Mouse (Mus musculus): ENCODE results near the gene Numbl. TPM values are rescaled to one million over a fixed set of nuclear protein-coding genes. Genes with fewer than 3 reads are reported as not detected.
A peak's percentile ranks its signal among the peaks of the same experiment; 100 is the strongest.

Gene Numbl
- total RNA-seq (2014; rRNA removed; ENCODE audit: low replicate concordance) (15.9 and 23.5 TPM in 2 replicates), polyA plus RNA-seq (2015; fragmentation: Nextera tagmentation; extraction: Ambion mirVana) (5.6 and 6.2 TPM in 2 replicates)

GRCm38 (mm10) chr7:27258205-27258899 lies at the start of gene Numbl:
TSS of gene Numbl (plus strand) at chr7:27258433.
- peak within 1 kb of the TSS; percentile 87 for H3K4me3 ChIP-seq (ENCODE audit: low read depth, low read length)
- peak within 1 kb of the TSS; percentile 80 for H3K27ac ChIP-seq (ENCODE audit: low read depth)
- DNase-seq (ENCODE audit: low spot score) (peak; percentile 84), ATAC-seq (ENCODE audit: insufficient read depth, low read depth) (peak; percentile 86)
- WGBS = 1% methylated on average over 46 of the region's 47 CpGs
- peak within 1 kb of the TSS; percentile 88 for H3K4me2 ChIP-seq (ENCODE audit: low read depth, low read length)
- no peaks in the 10 kb centered on the region for H3K27me3 ChIP-seq (ENCODE audit: control insufficient read depth, insufficient read depth, low read length)
- 0 out of 2 replicates have a peak, but pooled peaks cover 5% of the 10 kb centered on the region for H3K36me3 ChIP-seq (replicated peaks; ENCODE audit: control insufficient read depth, insufficient read depth, low read length)
- TF ChIP-seq EP300 (IDR thresholded peaks at IDR 0.05; ENCODE audit: low read depth) (0 out of 2 replicates have a peak, but pooled peaks have one; percentile 69), CTCF (IDR thresholded peaks at IDR 0.05; ENCODE audit: low read depth) (no peak)
- peak within 1 kb of the TSS; percentile 89 for H3K9ac ChIP-seq (replicated peaks; ENCODE audit: low read depth, low read length)
- H3K4me1 ChIP-seq (ENCODE audit: control insufficient read depth, insufficient read depth) = peaks cover 15% of the 10 kb centered on the region; the same call in 1 of the 2 replicates
- H3K9me3 ChIP-seq (replicated peaks; ENCODE audit: control insufficient read depth, low read length) = no peaks in the 10 kb centered on the region

- Histone ChIP-seq H3K9me3 (replicated peaks; ENCODE audit: control insufficient read depth, low read length) (no peaks in the 10 kb centered on the region), H3K4me3 (ENCODE audit: low read depth, low read length) (no peak overlapping the region), H3K27ac (ENCODE audit: low read depth) (no peak overlapping the region), H3K9ac (replicated peaks; ENCODE audit: low read depth, low read length) (no peak overlapping the region), H3K4me1 (ENCODE audit: control insufficient read depth, insufficient read depth) (no peaks in the 10 kb centered on the region), H3K4me2 (ENCODE audit: low read depth, low read length) (no peak overlapping the region), H3K36me3 (replicated peaks; ENCODE audit: control insufficient read depth, insufficient read depth, low read length) (peaks cover 72% of the 10 kb centered on the region), H3K27me3 (ENCODE audit: control insufficient read depth, insufficient read depth, low read length) (no peaks in the 10 kb centered on the region)
- 72% methylated on average over 2 of the region's 2 CpGs for WGBS
- TF ChIP-seq CTCF (IDR thresholded peaks at IDR 0.05; ENCODE audit: low read depth) (no peak), EP300 (IDR thresholded peaks at IDR 0.05; ENCODE audit: low read depth) (no peak)
- ATAC-seq (ENCODE audit: insufficient read depth, low read depth) (no peak), DNase-seq (ENCODE audit: low spot score) (no peak)
These were observed 45.6 kb upstream of the Numbl start for GRCm38 (mm10) chr7:27212626-27213025.

- ATAC-seq (ENCODE audit: insufficient read depth, low read depth) = no peak
- TF ChIP-seq CTCF (IDR thresholded peaks at IDR 0.05; ENCODE audit: low read depth) (no peak), EP300 (IDR thresholded peaks at IDR 0.05; ENCODE audit: low read depth) (no peak)
- H3K36me3 ChIP-seq (replicated peaks; ENCODE audit: control insufficient read depth, insufficient read depth, low read length) = peaks cover 45% of the 10 kb centered on the region
- H3K4me3 ChIP-seq (ENCODE audit: low read depth, low read length) = no peak overlapping the region
- H3K27me3 ChIP-seq (ENCODE audit: control insufficient read depth, insufficient read depth, low read length) = no peaks in the 10 kb centered on the region
- no peak for DNase-seq (ENCODE audit: low spot score)
- no peaks in the 10 kb centered on the region for H3K4me1 ChIP-seq (ENCODE audit: control insufficient read depth, insufficient read depth)
- 80% methylated on average over 7 of the region's 7 CpGs for WGBS
- H3K4me2 ChIP-seq (ENCODE audit: low read depth, low read length) = no peak overlapping the region
- H3K9ac ChIP-seq (replicated peaks; ENCODE audit: low read depth, low read length) = no peak overlapping the region
- no peaks in the 10 kb centered on the region for H3K9me3 ChIP-seq (replicated peaks; ENCODE audit: control insufficient read depth, low read length)
- no peak overlapping the region for H3K27ac ChIP-seq (ENCODE audit: low read depth)
These were observed 39.6 kb upstream of the Numbl start for GRCm38 (mm10) chr7:27218586-27218985.

- no peak for TF ChIP-seq EP300 (IDR thresholded peaks at IDR 0.05; ENCODE audit: low read depth)
- no peak for TF ChIP-seq CTCF (IDR thresholded peaks at IDR 0.05; ENCODE audit: low read depth)
- Histone ChIP-seq H3K4me1 (ENCODE audit: control insufficient read depth, insufficient read depth) (no peaks in the 10 kb centered on the region), H3K27me3 (ENCODE audit: control insufficient read depth, insufficient read depth, low read length) (no peaks in the 10 kb centered on the region), H3K27ac (ENCODE audit: low read depth) (no peak overlapping the region), H3K36me3 (replicated peaks; ENCODE audit: control insufficient read depth, insufficient read depth, low read length) (peaks cover 36% of the 10 kb centered on the region), H3K9me3 (replicated peaks; ENCODE audit: control insufficient read depth, low read length) (no peaks in the 10 kb centered on the region), H3K4me3 (ENCODE audit: low read depth, low read length) (no peak overlapping the region), H3K9ac (replicated peaks; ENCODE audit: low read depth, low read length) (no peak overlapping the region), H3K4me2 (ENCODE audit: low read depth, low read length) (no peak overlapping the region)
- 89% methylated on average over 11 of the region's 11 CpGs for WGBS
- no peak for DNase-seq (ENCODE audit: low spot score)
- no peak for ATAC-seq (ENCODE audit: insufficient read depth, low read depth)
These were observed 38.3 kb upstream of the Numbl start for GRCm38 (mm10) chr7:27219937-27220336.

GRCm38 (mm10) chr7:27221939-27222338 lies 36.3 kb upstream of the Numbl start:
- no peak overlapping the region for H3K27ac ChIP-seq (ENCODE audit: low read depth)

More at GRCm38 (mm10) chr7:27221939-27222338, 36.3 kb upstream of the Numbl start:
- peaks cover 19% of the 10 kb centered on the region for H3K36me3 ChIP-seq (replicated peaks; ENCODE audit: control insufficient read depth, insufficient read depth, low read length)
- H3K27me3 ChIP-seq (ENCODE audit: control insufficient read depth, insufficient read depth, low read length) = no peaks in the 10 kb centered on the region
- H3K4me2 ChIP-seq (ENCODE audit: low read depth, low read length) = no peak overlapping the region
- WGBS = 58% methylated on average over 6 of the region's 6 CpGs
- H3K4me1 ChIP-seq (ENCODE audit: control insufficient read depth, insufficient read depth) = peaks cover 7% of the 10 kb centered on the region
- H3K9ac ChIP-seq (replicated peaks; ENCODE audit: low read depth, low read length) = no peak overlapping the region
- no peaks in the 10 kb centered on the region for H3K9me3 ChIP-seq (replicated peaks; ENCODE audit: control insufficient read depth, low read length)
- DNase-seq (ENCODE audit: low spot score) = no peak
- no peak overlapping the region for H3K4me3 ChIP-seq (ENCODE audit: low read depth, low read length)
- TF ChIP-seq CTCF (IDR thresholded peaks at IDR 0.05; ENCODE audit: low read depth) (no peak), EP300 (IDR thresholded peaks at IDR 0.05; ENCODE audit: low read depth) (no peak)
- ATAC-seq (ENCODE audit: insufficient read depth, low read depth) = no peak

Measured in heart, postnatal 0 days (tissue).